Mouse (Mus musculus) heart, embryonic 10.5 days (tissue): ENCODE data around the gene Ascl1. TPM values are rescaled to one million over a fixed set of nuclear protein-coding genes. Genes with fewer than 3 reads are reported as not detected.
A peak's percentile ranks its signal among the peaks of the same experiment; 100 is the strongest.

Source experiments
- DNase-seq: peaks from one replicate; pipeline ENCODE4 v3.0.0-alpha.2; 2017; ENCODE audit warnings: low spot score
- H3K27ac ChIP-seq: fragments of 300-500 bp; sonication (generic); 2 replicates; pipeline ENCODE4 v1.5.1; 2016; ENCODE audit warnings: mild to moderate bottlenecking
- H3K27me3 ChIP-seq: fragments of 300-500 bp; sonication (generic); 2 replicates; pipeline ENCODE4 v1.6.1; 2016; ENCODE audit warnings: mild to moderate bottlenecking; ENCODE audit not compliant: poor library complexity, insufficient read depth, severe bottlenecking
- H3K36me3 ChIP-seq: fragments of 300-500 bp; sonication (generic); 2 replicates; pipeline ENCODE4 v1.6.1; 2016; ENCODE audit warnings: mild to moderate bottlenecking, moderate library complexity
- H3K4me1 ChIP-seq: fragments of 300-500 bp; sonication (generic); 2 replicates; pipeline ENCODE4 v1.6.1; 2016; ENCODE audit warnings: mild to moderate bottlenecking
- H3K4me3 ChIP-seq: fragments of 300-500 bp; sonication (generic); 2 replicates; pipeline ENCODE4 v1.5.1; 2016; ENCODE audit warnings: mild to moderate bottlenecking, moderate library complexity
- H3K9me3 ChIP-seq: fragments of 300-500 bp; sonication (generic); 2 replicates; pipeline ENCODE4 v1.6.1; 2016; ENCODE audit warnings: mild to moderate bottlenecking, moderate library complexity
- WGBS: fragments of 180-500 bp; shearing (Covaris S2); methylation state at CpG from one replicate; pipeline ENCODE4 v1.1.7; 2016; 5-methylcytosine and 5-hydroxymethylcytosine counted together
- polyA plus RNA-seq: library from polyadenylated mRNA; unstranded; fragments of >200 nt; fragmentation: Nextera tagmentation; extraction: Ambion mirVana; gene quantifications from 2 replicates; pipeline ENCODE4 v1.2.1, GENCODE M21; 2016

Ascl1 gene
- polyA plus RNA-seq, 1 experiment from 2014 or later, result 0.92 TPM

GRCm38 (mm10) chr10:87473475-87474131, 19.9 kb downstream of the Ascl1 start:
- WGBS, result 71% methylated on average over 10 of the region's 10 CpGs
- Histone ChIP-seq H3K4me3 (no peak overlapping the region), H3K36me3 (no peaks in the 10 kb centered on the region), H3K4me1 (no peaks in the 10 kb centered on the region), H3K27me3 (no peaks in the 10 kb centered on the region; the same call in 1 of the 2 replicates), H3K9me3 (no peaks in the 10 kb centered on the region), H3K27ac (no peak overlapping the region)
- no peak for DNase-seq

GRCm38 (mm10) chr10:87450777-87451176, 42.7 kb downstream of the Ascl1 start:
- Histone ChIP-seq H3K36me3 (no peaks in the 10 kb centered on the region), H3K4me1 (no peaks in the 10 kb centered on the region), H3K4me3 (no peak overlapping the region), H3K27ac (no peak overlapping the region), H3K9me3 (no peaks in the 10 kb centered on the region), H3K27me3 (no peaks in the 10 kb centered on the region)
- DNase-seq, result no peak
- WGBS, result 82% methylated on average over 3 of the region's 3 CpGs

DNA sequence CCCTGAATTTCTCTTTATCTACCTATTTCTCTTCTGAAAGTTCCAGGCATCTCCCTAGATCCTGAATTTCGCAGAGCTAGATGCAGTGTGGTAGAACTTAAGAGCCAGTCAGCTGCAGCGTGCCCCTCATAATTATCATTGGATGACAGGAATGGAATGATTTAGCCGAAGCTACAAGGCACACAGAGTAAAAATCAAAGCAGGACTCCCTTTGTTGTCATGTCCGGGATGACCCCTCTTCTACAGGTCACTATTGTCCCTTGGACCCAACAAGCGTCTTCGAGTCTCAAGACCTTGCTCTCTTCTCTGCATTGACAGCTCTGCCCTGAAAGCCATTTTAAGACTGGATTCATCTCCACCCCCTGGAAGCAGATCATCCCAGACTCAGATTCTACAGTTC, 44.1 kb downstream of the Ascl1 start:
- Histone ChIP-seq H3K4me3 (no peak overlapping the region), H3K36me3 (no peaks in the 10 kb centered on the region), H3K4me1 (no peaks in the 10 kb centered on the region), H3K27me3 (no peaks in the 10 kb centered on the region), H3K9me3 (no peaks in the 10 kb centered on the region), H3K27ac (no peak overlapping the region)
- 77% methylated on average over 6 of the region's 6 CpGs for WGBS
- DNase-seq, result no peak

GRCm38 (mm10) chr10:87448257-87448656, 45.2 kb downstream of the Ascl1 start:
- Histone ChIP-seq H3K9me3 (no peaks in the 10 kb centered on the region), H3K27ac (no peak overlapping the region), H3K4me1 (no peaks in the 10 kb centered on the region), H3K27me3 (no peaks in the 10 kb centered on the region), H3K36me3 (no peaks in the 10 kb centered on the region), H3K4me3 (no peak overlapping the region)
- DNase-seq, result no peak
- 62% methylated on average over 5 of the region's 5 CpGs for WGBS

- no peaks in the 10 kb centered on the region for H3K27me3 ChIP-seq
- no peaks in the 10 kb centered on the region for H3K4me1 ChIP-seq
- H3K4me3 ChIP-seq, result 0 out of 2 replicates have a peak overlapping the region, but pooled peaks have one; percentile 18
- no peak for DNase-seq
- H3K36me3 ChIP-seq, result no peaks in the 10 kb centered on the region
- H3K27ac ChIP-seq, result no peak overlapping the region
- 5% methylated on average over 9 of the region's 9 CpGs for WGBS
- H3K9me3 ChIP-seq, result no peaks in the 10 kb centered on the region
Measured at GRCm38 (mm10) chr10:87447754-87448095, 45.7 kb downstream of the Ascl1 start.

DNA sequence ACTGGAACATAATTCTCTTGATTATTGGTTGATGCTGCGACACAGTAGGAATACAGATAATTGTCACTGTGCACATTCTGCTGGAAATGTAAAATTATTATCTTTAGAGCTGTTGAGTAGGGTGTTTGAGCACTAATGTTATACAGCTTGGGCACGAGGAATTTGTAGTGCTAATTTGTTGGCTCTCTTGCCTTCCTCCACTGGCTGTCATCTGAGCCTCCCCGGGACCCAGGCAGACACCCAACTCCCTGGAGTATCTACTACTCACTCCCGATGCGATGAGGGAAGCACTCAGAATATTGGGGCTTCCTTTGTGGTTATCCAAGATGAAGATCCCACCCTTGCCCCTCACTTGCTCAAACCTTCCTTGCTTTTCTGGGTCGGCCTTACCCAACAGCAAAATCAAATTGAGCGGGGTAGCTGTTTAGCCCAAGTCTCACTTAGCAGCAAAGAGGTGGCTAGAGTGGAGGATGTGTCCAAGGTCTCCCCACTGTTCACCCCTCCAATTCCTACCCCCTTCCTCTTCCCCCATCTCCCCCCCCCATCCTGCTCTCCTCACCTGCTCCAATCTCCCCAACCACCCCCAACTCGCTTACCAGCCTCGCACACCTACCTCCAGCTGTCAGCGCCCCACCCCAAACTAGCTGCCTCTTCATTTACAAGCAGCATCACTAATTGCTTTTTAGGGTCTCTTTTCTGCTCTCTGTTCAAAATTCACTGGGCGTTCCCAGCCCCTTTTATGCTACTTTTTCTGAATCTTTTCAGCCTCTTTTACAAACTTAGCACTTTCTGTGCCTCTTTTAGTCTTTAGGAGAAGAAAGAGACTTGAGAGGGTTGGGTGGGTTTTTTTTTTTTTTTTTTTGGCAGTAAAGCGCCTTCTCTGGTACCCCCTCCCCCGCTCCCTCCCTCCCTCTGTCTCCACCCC, 46.4 kb downstream of the Ascl1 start:
- no peak for DNase-seq
- 29% methylated on average over 13 of the region's 13 CpGs for WGBS
- no peak overlapping the region for H3K27ac ChIP-seq
- no peaks in the 10 kb centered on the region for H3K9me3 ChIP-seq
- H3K4me3 ChIP-seq, result 0 out of 2 replicates have a peak overlapping the region, but pooled peaks have one; percentile 18
- H3K4me1 ChIP-seq, result no peaks in the 10 kb centered on the region
- no peaks in the 10 kb centered on the region for H3K36me3 ChIP-seq
- no peaks in the 10 kb centered on the region for H3K27me3 ChIP-seq

GRCm38 (mm10) chr10:87446139-87446828, 47.2 kb downstream of the Ascl1 start:
- no peaks in the 10 kb centered on the region for H3K9me3 ChIP-seq
- no peak overlapping the region for H3K4me3 ChIP-seq
- no peaks in the 10 kb centered on the region for H3K27me3 ChIP-seq
- H3K27ac ChIP-seq, result no peak overlapping the region
- H3K4me1 ChIP-seq, result no peaks in the 10 kb centered on the region
- WGBS, result 66% methylated on average over 2 of the region's 2 CpGs
- DNase-seq, result no peak
- no peaks in the 10 kb centered on the region for H3K36me3 ChIP-seq

Other genes starting within 250 kb of the Ascl1 start
- 0.55 TPM in 1 of 2 replicates, not detected in the other for gene Pah, start 28.1 kb upstream of the Ascl1 start, polyA plus RNA-seq